Mouse (Mus musculus) hindbrain, embryonic 14.5 days (tissue): ENCODE data around the gene Maml2. TPM values are rescaled to one million over a fixed set of nuclear protein-coding genes. Genes with fewer than 3 reads are reported as not detected.

Experiments
- ATAC-seq: fragments of 200-750 bp; cut with Nextera tagmentation; 2 replicates; pipeline ENCODE4 v1.8.0; 2017; ENCODE audit warnings: moderate number of reproducible peaks, mild to moderate bottlenecking, moderate TSS enrichment, moderate library complexity; ENCODE audit not compliant: low FRiP score
- DNase-seq: peaks from one replicate; pipeline ENCODE4 v3.0.0-alpha.2; 2015; ENCODE audit warnings: low spot score
- H3K27ac ChIP-seq: fragments of 300-500 bp; sonication (generic); 2 replicates; pipeline ENCODE4 v1.5.1; 2014; ENCODE audit warnings: mild to moderate bottlenecking, moderate library complexity
- H3K27me3 ChIP-seq: fragments of 300-500 bp; sonication (generic); 2 replicates; pipeline ENCODE4 v1.6.1; 2014; ENCODE audit warnings: mild to moderate bottlenecking, low read length, mixed read lengths; ENCODE audit not compliant: control insufficient read depth, insufficient read depth
- H3K36me3 ChIP-seq: fragments of 300-500 bp; sonication (generic); replicated peaks from 2 replicates; pipeline ENCODE4 v1.6.1; 2014; ENCODE audit not compliant: control insufficient read depth, insufficient read depth
- H3K4me1 ChIP-seq: fragments of 300-500 bp; sonication (generic); replicated peaks from 2 replicates; pipeline ENCODE4 v1.6.1; 2014; ENCODE audit warnings: antibody characterized with exemption, low read length, mixed read lengths; ENCODE audit not compliant: control insufficient read depth, insufficient read depth
- H3K4me2 ChIP-seq: fragments of 300-500 bp; sonication (generic); replicated peaks from 2 replicates; pipeline ENCODE4 v1.6.1; 2014; ENCODE audit warnings: mild to moderate bottlenecking, moderate library complexity
- H3K4me3 ChIP-seq: fragments of 300-500 bp; sonication (generic); replicated peaks from 2 replicates; pipeline ENCODE4 v1.5.1; 2014; ENCODE audit warnings: mild to moderate bottlenecking, low read length
- H3K9ac ChIP-seq: fragments of 300-500 bp; sonication (generic); 2 replicates; pipeline ENCODE4 v1.6.1; 2014
- H3K9me3 ChIP-seq: fragments of 300-500 bp; sonication (generic); 2 replicates; pipeline ENCODE4 v1.6.1; 2016; ENCODE audit warnings: low read length; ENCODE audit not compliant: control insufficient read depth
- WGBS: fragments of 180-500 bp; shearing (Covaris S2); extraction: QIAGEN DNeasy Blood & Tissue Kit; methylation state at CpG from one replicate; pipeline ENCODE4 v1.1.7; 2014; 5-methylcytosine and 5-hydroxymethylcytosine counted together
- polyA plus RNA-seq: library from polyadenylated mRNA; unstranded; fragments of >200 nt; fragmentation: Nextera tagmentation; extraction: Ambion mirVana; gene quantifications from 2 replicates; pipeline ENCODE4 v1.2.1, GENCODE M21; 2014

The Maml2 gene
- polyA plus RNA-seq, 1 experiment from 2014 or later, result 10.8 TPM

GRCm38 (mm10) chr9:13665487-13665969, 367.8 kb downstream of the Maml2 start:
- Histone ChIP-seq H3K36me3 (no peaks in the 10 kb centered on the region), H3K9me3 (no peaks in the 10 kb centered on the region), H3K27ac (no peak overlapping the region), H3K27me3 (no peaks in the 10 kb centered on the region), H3K4me2 (no peak overlapping the region), H3K4me3 (no peak overlapping the region), H3K4me1 (peaks cover 12% of the 10 kb centered on the region), H3K9ac (no peak overlapping the region)
- 98% methylated on average over 2 of the region's 2 CpGs for WGBS
- ATAC-seq (no peak), DNase-seq (no peak)

GRCm38 (mm10) chr9:13667955-13668354, 370.2 kb downstream of the Maml2 start:
- H3K27ac ChIP-seq, result no peak overlapping the region
- no peak overlapping the region for H3K4me2 ChIP-seq
- ATAC-seq (no peak), DNase-seq (no peak)
- H3K9me3 ChIP-seq, result no peaks in the 10 kb centered on the region
- H3K9ac ChIP-seq, result no peak overlapping the region
- no peak overlapping the region for H3K4me3 ChIP-seq
- H3K36me3 ChIP-seq, result no peaks in the 10 kb centered on the region
- no peaks in the 10 kb centered on the region for H3K27me3 ChIP-seq
- H3K4me1 ChIP-seq, result no peaks in the 10 kb centered on the region
- 95% methylated on average over 1 of the region's 1 CpGs for WGBS

- ATAC-seq (no peak), DNase-seq (no peak)
- Histone ChIP-seq H3K36me3 (no peaks in the 10 kb centered on the region), H3K9ac (no peak overlapping the region), H3K4me3 (no peak overlapping the region), H3K27ac (no peak overlapping the region), H3K27me3 (no peaks in the 10 kb centered on the region), H3K9me3 (no peaks in the 10 kb centered on the region), H3K4me2 (no peak overlapping the region), H3K4me1 (no peaks in the 10 kb centered on the region)
- 92% methylated on average over 2 of the region's 2 CpGs for WGBS
Observed at GRCm38 (mm10) chr9:13668742-13669141, 371.0 kb downstream of the Maml2 start.

- Histone ChIP-seq H3K27ac (no peak overlapping the region), H3K36me3 (no peaks in the 10 kb centered on the region), H3K4me1 (no peaks in the 10 kb centered on the region), H3K4me2 (no peak overlapping the region), H3K27me3 (no peaks in the 10 kb centered on the region), H3K9me3 (no peaks in the 10 kb centered on the region), H3K4me3 (no peak overlapping the region), H3K9ac (no peak overlapping the region)
- 74% methylated on average over 3 of the region's 3 CpGs for WGBS
- DNase-seq (peak; percentile 55), ATAC-seq (peak; percentile 59; the same call in 1 of the 2 replicates)
Observed at GRCm38 (mm10) chr9:13671125-13671769, 373.5 kb downstream of the Maml2 start.

- WGBS, result 92% methylated on average over 2 of the region's 2 CpGs
- ATAC-seq (no peak), DNase-seq (no peak)
- Histone ChIP-seq H3K4me1 (no peaks in the 10 kb centered on the region), H3K9ac (no peak overlapping the region), H3K4me2 (no peak overlapping the region), H3K36me3 (no peaks in the 10 kb centered on the region), H3K27me3 (no peaks in the 10 kb centered on the region), H3K4me3 (no peak overlapping the region), H3K9me3 (no peaks in the 10 kb centered on the region), H3K27ac (no peak overlapping the region)
Observed at GRCm38 (mm10) chr9:13673304-13673703, 375.5 kb downstream of the Maml2 start.

- no peaks in the 10 kb centered on the region for H3K4me1 ChIP-seq
- no peak overlapping the region for H3K4me3 ChIP-seq
- no peak overlapping the region for H3K4me2 ChIP-seq
- H3K9ac ChIP-seq, result no peak overlapping the region
- 97% methylated on average over 2 of the region's 2 CpGs for WGBS
- ATAC-seq (no peak), DNase-seq (no peak)
- H3K27ac ChIP-seq, result no peak overlapping the region
- no peaks in the 10 kb centered on the region for H3K36me3 ChIP-seq
- no peaks in the 10 kb centered on the region for H3K9me3 ChIP-seq
- no peaks in the 10 kb centered on the region for H3K27me3 ChIP-seq
Observed at GRCm38 (mm10) chr9:13678026-13678425, 380.3 kb downstream of the Maml2 start.

GRCm38 (mm10) chr9:13679696-13680095, 381.9 kb downstream of the Maml2 start:
- 91% methylated on average over 2 of the region's 2 CpGs for WGBS
- H3K27me3 ChIP-seq, result no peaks in the 10 kb centered on the region
- H3K36me3 ChIP-seq, result no peaks in the 10 kb centered on the region
- DNase-seq (no peak), ATAC-seq (no peak)
- no peak overlapping the region for H3K27ac ChIP-seq
- no peaks in the 10 kb centered on the region for H3K4me1 ChIP-seq
- H3K4me3 ChIP-seq, result no peak overlapping the region
- H3K4me2 ChIP-seq, result no peak overlapping the region
- no peaks in the 10 kb centered on the region for H3K9me3 ChIP-seq
- no peak overlapping the region for H3K9ac ChIP-seq

GRCm38 (mm10) chr9:13681147-13681546, 383.4 kb downstream of the Maml2 start:
- H3K36me3 ChIP-seq, result no peaks in the 10 kb centered on the region
- 80% methylated on average over 8 of the region's 8 CpGs for WGBS
- H3K27me3 ChIP-seq, result no peaks in the 10 kb centered on the region
- no peak overlapping the region for H3K4me3 ChIP-seq
- H3K9me3 ChIP-seq, result no peaks in the 10 kb centered on the region
- H3K9ac ChIP-seq, result no peak overlapping the region
- no peaks in the 10 kb centered on the region for H3K4me1 ChIP-seq
- 0 out of 2 replicates have a peak overlapping the region, but pooled peaks have one; percentile 31 for H3K4me2 ChIP-seq
- DNase-seq, result no peak
- ATAC-seq, result no peak
- peak overlapping the region; percentile 65; the same call in 1 of the 2 replicates for H3K27ac ChIP-seq

- Histone ChIP-seq H3K9me3 (no peaks in the 10 kb centered on the region), H3K9ac (no peak overlapping the region), H3K4me1 (no peaks in the 10 kb centered on the region), H3K4me2 (peak overlapping the region; percentile 31; the same call in 1 of the 2 replicates), H3K4me3 (no peak overlapping the region), H3K36me3 (no peaks in the 10 kb centered on the region), H3K27me3 (no peaks in the 10 kb centered on the region), H3K27ac (peak overlapping the region; percentile 65)
- peak; percentile 94 for ATAC-seq
- peak; percentile 79 for DNase-seq
- 10% methylated on average over 8 of the region's 8 CpGs for WGBS
Observed at GRCm38 (mm10) chr9:13681581-13682038, 383.9 kb downstream of the Maml2 start.
